Mouse (Mus musculus) brain, adult 2 months (tissue): ENCODE data around the gene Myo9b.
"Not testable (repeated sequence)": the region's sequence is repeated elsewhere in the genome, so short reads cannot be mapped to it uniquely, and the experiment has no call there.

ENCODE experiments used
- DNase-seq: peaks from one replicate; pipeline ENCODE4 v3.0.0; 2011; ENCODE audit warnings: low read depth, low spot score

Myo9b gene

DNA sequence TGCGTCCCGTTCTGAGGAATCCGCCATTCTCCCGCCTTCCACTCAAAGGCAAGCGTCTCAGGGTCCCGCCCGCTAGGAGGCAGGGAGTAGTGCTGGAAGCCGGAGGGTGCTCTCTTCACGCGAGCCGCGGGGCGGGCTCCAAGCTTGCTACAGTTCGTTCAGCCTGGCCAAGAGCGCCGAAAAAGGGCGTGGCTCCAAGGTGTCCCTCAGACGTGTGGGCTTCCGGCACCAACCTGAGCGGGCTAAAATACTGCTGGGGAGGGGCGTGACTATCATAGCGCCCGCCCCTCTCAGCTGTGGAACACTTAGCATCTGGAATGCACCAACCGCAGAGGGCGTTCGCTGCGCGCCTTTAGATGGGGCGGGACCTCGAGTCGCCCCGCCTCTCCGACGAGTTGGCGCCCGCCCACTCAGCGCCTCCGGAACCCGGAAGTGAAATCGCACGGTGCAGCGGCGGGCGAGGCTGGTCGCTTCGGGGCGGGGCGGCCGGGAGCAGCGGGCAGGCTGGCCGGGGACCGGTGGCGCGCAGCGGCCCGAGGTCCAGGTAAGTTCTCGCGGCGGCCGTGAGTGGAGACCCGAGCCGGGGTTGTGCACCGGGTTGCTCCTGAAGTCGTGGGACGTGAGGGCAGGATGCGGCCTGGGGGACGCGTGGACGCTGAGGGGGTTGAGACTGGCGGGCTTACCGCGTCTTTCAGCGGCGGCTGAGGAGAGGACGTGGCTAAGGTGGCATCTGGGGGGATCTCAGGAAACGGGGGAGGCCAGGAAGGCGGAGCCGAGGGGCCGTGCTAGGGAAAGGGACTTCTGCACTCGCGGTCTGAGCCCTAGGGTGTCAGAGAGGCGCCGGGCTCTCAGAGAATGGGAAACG lies at the start of gene Myo9b, which contains the start of gene Haus8:
TSS of gene Myo9b (plus strand) at position 429 of the 865 bp plus-strand sequence.
TSS of gene Haus8 (minus strand) at position 649 of the 865 bp plus-strand sequence.
- peak; percentile 98 for DNase-seq

- DNase-seq: peak; percentile 7
Observed at GRCm38 (mm10) chr8:71224560-71224959, 48.0 kb upstream of the Myo9b start.

DNA sequence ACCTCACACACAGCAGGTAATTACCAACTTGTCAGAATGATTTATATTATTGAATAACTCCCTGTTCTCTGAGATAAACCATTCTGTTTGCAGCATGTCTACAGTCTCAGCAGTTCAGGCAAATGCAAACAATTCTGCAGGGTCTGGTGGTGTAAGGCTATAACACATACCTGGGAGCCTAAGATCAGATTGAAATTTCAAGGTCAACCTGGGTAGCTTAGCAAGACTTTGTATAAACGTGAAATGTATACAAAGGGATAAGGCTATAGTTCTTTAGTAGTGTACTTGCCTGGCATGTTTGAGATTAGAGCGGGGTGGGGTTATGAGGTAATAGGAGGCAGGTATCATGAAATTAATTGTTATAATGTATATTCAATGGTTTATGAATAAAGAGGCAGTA lies 29.8 kb upstream of the Myo9b start:
- DNase-seq: no peak

DNA sequence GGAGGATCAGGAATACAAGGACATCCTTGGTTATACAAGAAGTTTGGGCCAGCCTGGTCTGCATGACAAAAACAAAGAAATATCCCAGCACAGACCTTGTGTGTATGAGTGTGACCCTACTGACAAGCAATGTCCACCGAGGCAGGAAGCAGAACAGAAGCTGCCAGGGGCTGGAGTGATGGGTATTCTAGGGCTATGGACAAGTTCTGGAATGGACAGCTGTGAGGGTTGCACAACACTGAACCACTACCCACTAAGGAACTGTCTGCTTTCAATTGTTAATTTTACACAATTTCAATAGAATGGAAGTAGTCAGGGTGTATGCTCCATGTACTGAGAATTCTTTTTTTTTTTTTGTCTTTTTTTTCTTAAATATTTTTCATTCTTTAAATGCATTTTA lies 24.3 kb upstream of the Myo9b start:
- DNase-seq: no peak

GRCm38 (mm10) chr8:71256545-71257232 lies 15.8 kb upstream of the Myo9b start:
- no peak for DNase-seq

GRCm38 (mm10) chr8:71261234-71261633 lies 11.3 kb upstream of the Myo9b start:
- peak; percentile 54 for DNase-seq

- no peak for DNase-seq
Observed at GRCm38 (mm10) chr8:71267690-71268089, 4.8 kb upstream of the Myo9b start.

DNA sequence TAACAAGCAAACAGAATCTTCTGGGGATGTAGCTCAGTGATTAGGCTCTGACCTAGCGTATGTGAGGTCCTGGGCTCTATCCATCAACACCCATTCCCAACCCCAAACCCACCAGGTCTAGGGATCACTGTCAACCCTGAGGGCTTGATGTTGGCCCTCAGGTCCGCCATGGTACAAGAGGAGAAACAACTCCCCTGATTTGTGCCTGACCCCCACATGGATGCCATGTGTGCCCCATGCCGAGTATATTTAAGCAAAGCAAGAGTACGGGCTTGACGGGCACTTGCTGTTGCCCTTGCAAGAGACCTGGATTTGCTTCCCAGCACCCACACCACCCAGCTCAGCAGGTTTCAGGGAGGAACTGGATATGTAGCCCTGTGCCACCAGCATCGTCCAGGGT lies 4.2 kb upstream of the Myo9b start:
- not testable (repeated sequence) for DNase-seq

- no peak for DNase-seq
Observed at GRCm38 (mm10) chr8:71271630-71272029, 884 bp upstream of the Myo9b start.

DNA sequence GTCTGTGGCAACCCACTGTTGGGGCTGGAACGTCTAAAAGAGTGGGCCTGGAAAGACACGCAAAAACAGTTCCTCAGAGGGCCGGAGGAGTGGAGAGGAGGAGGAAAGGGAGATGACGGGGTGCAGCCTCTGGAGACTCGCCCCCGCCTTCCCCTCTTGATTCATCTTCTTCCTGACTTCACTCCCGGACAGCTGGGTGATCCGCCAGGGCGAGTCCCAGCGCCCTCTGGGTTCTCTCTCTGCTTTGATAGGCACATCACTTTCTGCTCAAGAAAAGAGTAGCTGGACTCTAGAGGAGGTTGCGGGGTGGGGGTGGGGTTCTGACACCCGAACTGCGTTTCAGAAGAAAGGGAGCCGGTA lies 617 bp downstream of the Myo9b start:
- peak; percentile 67 for DNase-seq

- DNase-seq: no peak
Observed at GRCm38 (mm10) chr8:71274478-71274877, 2.0 kb downstream of the Myo9b start.

GRCm38 (mm10) chr8:71276166-71276565 lies 3.7 kb downstream of the Myo9b start:
- DNase-seq: peak; percentile 52

DNA sequence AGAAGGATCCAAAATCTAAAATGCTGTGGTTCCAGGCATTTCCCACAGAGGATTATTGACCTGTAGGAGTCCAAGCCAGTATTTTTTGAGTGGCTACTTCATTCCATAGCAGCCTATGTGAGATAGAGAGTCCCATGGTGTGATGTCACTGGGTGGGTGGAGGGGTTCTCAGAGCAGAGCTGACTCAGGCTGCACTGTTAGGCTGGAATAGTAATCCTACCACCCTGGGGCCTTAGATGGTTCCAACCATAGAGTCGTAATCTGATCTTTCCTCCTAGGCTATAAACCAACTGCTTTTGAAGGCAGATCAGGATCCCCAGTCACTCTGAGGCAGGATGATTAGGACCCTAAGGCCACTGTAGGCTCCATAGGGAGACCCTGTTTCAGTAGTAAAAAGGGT lies 6.9 kb downstream of the Myo9b start:
- DNase-seq: not testable (repeated sequence)

GRCm38 (mm10) chr8:71281731-71282130 lies 9.2 kb downstream of the Myo9b start:
- peak; percentile 55 for DNase-seq

DNA sequence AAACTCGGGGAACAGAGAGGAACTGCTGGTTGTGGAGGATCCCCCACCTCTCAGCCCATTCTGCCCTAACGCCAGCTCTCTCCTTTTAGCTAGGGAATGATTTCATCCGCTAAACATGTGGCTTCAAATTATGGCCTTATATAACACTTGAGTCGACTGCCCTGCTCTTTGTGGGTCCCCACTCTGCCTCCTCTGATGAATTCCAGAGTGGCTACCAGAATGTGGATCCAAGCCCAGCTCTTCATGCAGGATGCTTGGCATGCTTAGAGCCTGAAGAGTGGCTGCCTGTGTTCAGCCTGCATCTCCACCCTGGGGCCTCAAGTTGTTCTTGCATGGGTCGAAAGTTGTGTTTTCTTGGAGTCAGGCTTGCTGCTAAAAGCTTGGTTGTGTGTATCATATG lies 10.1 kb downstream of the Myo9b start:
- peak; percentile 34 for DNase-seq

GRCm38 (mm10) chr8:71286223-71286622 lies 13.7 kb downstream of the Myo9b start:
- not testable (repeated sequence) for DNase-seq

GRCm38 (mm10) chr8:71288441-71288949 lies 16.0 kb downstream of the Myo9b start:
- no peak for DNase-seq

GRCm38 (mm10) chr8:71289098-71289497 lies 16.6 kb downstream of the Myo9b start:
- peak; percentile 34 for DNase-seq

- no peak for DNase-seq
Observed at GRCm38 (mm10) chr8:71290211-71290610, 17.7 kb downstream of the Myo9b start.

- DNase-seq: no peak
Observed at GRCm38 (mm10) chr8:71290911-71291310, 18.4 kb downstream of the Myo9b start.

DNA sequence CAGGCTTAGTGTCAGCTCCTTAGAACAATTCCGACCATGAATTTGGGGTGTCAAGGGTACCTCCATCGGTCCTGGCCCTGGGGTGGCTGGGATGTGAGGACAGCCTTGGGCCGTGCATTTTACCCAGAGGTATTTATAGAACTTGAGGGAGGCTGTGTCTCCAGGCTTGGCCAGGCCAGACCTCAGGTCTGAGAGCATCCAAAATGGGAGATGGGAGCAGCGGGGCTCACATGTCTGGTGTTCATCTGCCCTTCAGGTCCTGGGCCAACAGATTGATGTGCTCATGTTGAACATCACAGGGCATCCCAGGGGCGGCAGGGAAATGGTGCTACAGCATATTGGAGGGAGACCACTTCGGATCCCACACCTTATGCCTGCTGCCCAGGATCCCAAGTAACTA lies 18.8 kb downstream of the Myo9b start:
- no peak for DNase-seq

DNA sequence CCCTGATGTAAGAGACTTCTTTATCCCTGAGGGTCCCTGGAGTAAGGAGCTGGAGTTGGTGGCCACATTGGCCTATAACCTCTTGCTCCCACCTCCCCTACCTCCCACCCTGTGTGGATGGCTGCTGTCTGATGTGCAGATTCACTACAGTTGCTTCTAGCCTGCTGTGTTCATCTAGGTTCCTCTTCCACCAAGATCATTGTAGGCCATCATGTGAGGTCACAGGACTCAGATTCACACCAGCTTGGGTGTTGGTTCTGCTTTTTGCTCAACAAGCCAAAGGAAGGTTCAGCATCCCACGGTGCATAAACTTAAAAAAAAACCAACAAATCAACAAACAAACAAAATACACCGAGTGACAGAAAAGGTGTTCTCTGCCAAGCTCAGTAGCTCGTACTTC lies 21.4 kb downstream of the Myo9b start:
- not testable (repeated sequence) for DNase-seq

GRCm38 (mm10) chr8:71296188-71296621 lies 23.7 kb downstream of the Myo9b start:
- DNase-seq: no peak
